Mouse (Mus musculus): Measurements from ENCODE around the gene 1700042G07Rik. TPM values are rescaled to one million over a fixed set of nuclear protein-coding genes. Genes with fewer than 3 reads are reported as not detected.
"Not testable (repeated sequence)": the region's sequence is repeated elsewhere in the genome, so short reads cannot be mapped to it uniquely, and the experiment has no call there.

Gene 1700042G07Rik
- total RNA-seq, 1 experiment from 2014 or later: not detected

GRCm38 (mm10) chr4:116182745-116183144 is 9.6 kb downstream of the 1700042G07Rik start:
- ATAC-seq (replicated peaks in 1 of 2; ENCODE audit: insufficient read depth in 1 of 2, low FRiP score in 2 of 2, low TSS enrichment in 1 of 2, low read depth in 1 of 2, poor library complexity in 2 of 2, severe bottlenecking in 2 of 2): no peak

GRCm38 (mm10) chr4:116185083-116185482 is 11.9 kb downstream of the 1700042G07Rik start:
- ATAC-seq (replicated peaks in 1 of 2; ENCODE audit: insufficient read depth in 1 of 2, low FRiP score in 2 of 2, low TSS enrichment in 1 of 2, low read depth in 1 of 2, poor library complexity in 2 of 2, severe bottlenecking in 2 of 2): no peak

- peak; percentile 77 to 91; a peak in 3 of 4 replicates for ATAC-seq (replicated peaks in 1 of 2; ENCODE audit: insufficient read depth in 1 of 2, low FRiP score in 2 of 2, low TSS enrichment in 1 of 2, low read depth in 1 of 2, poor library complexity in 2 of 2, severe bottlenecking in 2 of 2)
Observed at GRCm38 (mm10) chr4:116192286-116192835, 19.2 kb downstream of the 1700042G07Rik start.

GRCm38 (mm10) chr4:116193583-116194383 is 20.6 kb downstream of the 1700042G07Rik start:
- ATAC-seq (replicated peaks in 1 of 2; ENCODE audit: insufficient read depth in 1 of 2, low FRiP score in 2 of 2, low TSS enrichment in 1 of 2, low read depth in 1 of 2, poor library complexity in 2 of 2, severe bottlenecking in 2 of 2): no peak

- ATAC-seq (replicated peaks in 1 of 2; ENCODE audit: insufficient read depth in 1 of 2, low FRiP score in 2 of 2, low TSS enrichment in 1 of 2, low read depth in 1 of 2, poor library complexity in 2 of 2, severe bottlenecking in 2 of 2): no peak
Observed at GRCm38 (mm10) chr4:116198422-116198821, 25.2 kb downstream of the 1700042G07Rik start.

GRCm38 (mm10) chr4:116204422-116204821 is 31.2 kb downstream of the 1700042G07Rik start:
- no peak for ATAC-seq (replicated peaks in 1 of 2; ENCODE audit: insufficient read depth in 1 of 2, low FRiP score in 2 of 2, low TSS enrichment in 1 of 2, low read depth in 1 of 2, poor library complexity in 2 of 2, severe bottlenecking in 2 of 2)

GRCm38 (mm10) chr4:116206531-116206930 is 33.4 kb downstream of the 1700042G07Rik start:
- ATAC-seq (replicated peaks in 1 of 2; ENCODE audit: insufficient read depth in 1 of 2, low FRiP score in 2 of 2, low TSS enrichment in 1 of 2, low read depth in 1 of 2, poor library complexity in 2 of 2, severe bottlenecking in 2 of 2): no peak

GRCm38 (mm10) chr4:116208891-116209290 is 35.7 kb downstream of the 1700042G07Rik start:
- ATAC-seq (replicated peaks in 1 of 2; ENCODE audit: insufficient read depth in 1 of 2, low FRiP score in 2 of 2, low TSS enrichment in 1 of 2, low read depth in 1 of 2, poor library complexity in 2 of 2, severe bottlenecking in 2 of 2): no peak

GRCm38 (mm10) chr4:116215895-116216605 is 42.9 kb downstream of the 1700042G07Rik start:
- no peak for ATAC-seq (replicated peaks in 1 of 2; ENCODE audit: insufficient read depth in 1 of 2, low FRiP score in 2 of 2, low TSS enrichment in 1 of 2, low read depth in 1 of 2, poor library complexity in 2 of 2, severe bottlenecking in 2 of 2)

- ATAC-seq (replicated peaks in 1 of 2; ENCODE audit: insufficient read depth in 1 of 2, low FRiP score in 2 of 2, low TSS enrichment in 1 of 2, low read depth in 1 of 2, poor library complexity in 2 of 2, severe bottlenecking in 2 of 2): no peak
Observed at GRCm38 (mm10) chr4:116217046-116217445, 43.9 kb downstream of the 1700042G07Rik start.

- not testable (repeated sequence) for ATAC-seq (replicated peaks in 1 of 2; ENCODE audit: insufficient read depth in 1 of 2, low FRiP score in 2 of 2, low TSS enrichment in 1 of 2, low read depth in 1 of 2, poor library complexity in 2 of 2, severe bottlenecking in 2 of 2)
Observed at GRCm38 (mm10) chr4:116217661-116218060, 44.5 kb downstream of the 1700042G07Rik start.

- ATAC-seq (replicated peaks in 1 of 2; ENCODE audit: insufficient read depth in 1 of 2, low FRiP score in 2 of 2, low TSS enrichment in 1 of 2, low read depth in 1 of 2, poor library complexity in 2 of 2, severe bottlenecking in 2 of 2): no peak
Observed at GRCm38 (mm10) chr4:116219056-116219455, 45.9 kb downstream of the 1700042G07Rik start.

GRCm38 (mm10) chr4:116220071-116220650 is 47.0 kb downstream of the 1700042G07Rik start:
- ATAC-seq (replicated peaks in 1 of 2; ENCODE audit: insufficient read depth in 1 of 2, low FRiP score in 2 of 2, low TSS enrichment in 1 of 2, low read depth in 1 of 2, poor library complexity in 2 of 2, severe bottlenecking in 2 of 2): no peak

GRCm38 (mm10) chr4:116220780-116221139 is 47.6 kb downstream of the 1700042G07Rik start:
- ATAC-seq (replicated peaks in 1 of 2; ENCODE audit: insufficient read depth in 1 of 2, low FRiP score in 2 of 2, low TSS enrichment in 1 of 2, low read depth in 1 of 2, poor library complexity in 2 of 2, severe bottlenecking in 2 of 2): no peak; a peak in 1 of 4 replicates

- ATAC-seq (replicated peaks in 1 of 2; ENCODE audit: insufficient read depth in 1 of 2, low FRiP score in 2 of 2, low TSS enrichment in 1 of 2, low read depth in 1 of 2, poor library complexity in 2 of 2, severe bottlenecking in 2 of 2): peak; percentile 99
Observed at GRCm38 (mm10) chr4:116221140-116221851, 48.1 kb downstream of the 1700042G07Rik start, which contains the start of gene Pik3r3. TSS of gene Pik3r3 (plus strand) at chr4:116221618.

GRCm38 (mm10) chr4:116221996-116222842 is 49.0 kb downstream of the 1700042G07Rik start:
- ATAC-seq (replicated peaks in 1 of 2; ENCODE audit: insufficient read depth in 1 of 2, low FRiP score in 2 of 2, low TSS enrichment in 1 of 2, low read depth in 1 of 2, poor library complexity in 2 of 2, severe bottlenecking in 2 of 2): no peak

GRCm38 (mm10) chr4:116222843-116223119 is 49.6 kb downstream of the 1700042G07Rik start:
- ATAC-seq (replicated peaks in 1 of 2; ENCODE audit: insufficient read depth in 1 of 2, low FRiP score in 2 of 2, low TSS enrichment in 1 of 2, low read depth in 1 of 2, poor library complexity in 2 of 2, severe bottlenecking in 2 of 2): no peak

All from hematopoietic stem cell, adult 5-6 weeks (primary cell).